Mouse (Mus musculus): ENCODE data around the gene Cd160.

DNA sequence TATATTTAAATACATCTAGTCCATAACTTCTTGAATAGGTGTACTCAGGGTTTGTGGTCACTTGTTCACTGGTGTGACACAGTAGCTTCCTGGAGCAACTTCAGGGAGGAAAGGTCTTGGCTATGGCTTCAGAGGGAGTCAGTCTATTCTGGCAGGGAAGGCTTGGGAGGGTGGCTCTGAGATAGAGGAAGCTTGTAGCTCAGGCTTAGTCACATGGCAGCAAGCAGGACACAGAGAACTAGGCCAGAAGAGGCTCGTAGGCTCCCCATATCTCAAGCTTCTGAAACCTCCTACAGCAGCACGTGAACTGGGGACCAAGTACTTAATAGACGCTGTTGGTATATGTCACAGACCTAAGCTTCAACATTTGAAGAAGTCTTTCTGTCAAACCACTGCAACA lies 17.9 kb downstream of the Cd160 start:
- TF ChIP-seq CTCF (IDR thresholded peaks at IDR 0.05; ENCODE audit: extremely low read depth, insufficient read length, insufficient replicate concordance, low read depth, low read length) (no peak), POLR2A (IDR thresholded peaks at IDR 0.05; ENCODE audit: low read depth, low read length) (no peak)
